Comparison of ENCODE assay signal across 24 mouse cellular contexts in the genomic region with DNA sequence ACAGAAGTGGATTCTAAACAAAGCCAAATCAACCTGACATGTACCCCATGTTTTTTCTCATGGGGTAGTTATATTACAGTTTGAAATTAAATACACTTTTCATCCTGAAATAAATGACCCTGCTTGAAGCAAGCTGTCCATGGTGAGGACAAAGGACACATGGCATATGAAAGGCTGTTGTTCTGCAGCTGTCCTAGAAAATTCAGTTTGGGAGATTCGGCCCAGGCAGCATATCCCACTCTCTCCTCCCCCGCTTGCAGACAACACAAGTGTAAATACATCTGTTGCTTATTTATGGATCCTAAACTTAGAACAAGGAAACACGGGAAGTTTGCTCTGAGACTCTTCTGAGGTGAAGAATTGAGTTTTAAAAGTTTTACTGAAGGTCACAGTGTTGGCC.
DNase-seq lines count a peak whose midpoint lies in the region; ATAC-seq and TF ChIP-seq lines count a peak whose summit lies in the region.
"Had no signal": no experiment of that assay in that cellular context is flagged by ENCODE, and none has a peak within 500 bp of the region (broad histone marks: within the 10 kb centered on the region; RNA-seq: fewer than 3 reads in every experiment).

No protein-coding gene starts in this region.

- TF ChIP-seq POLR2A in kidney, adult 2 months (IDR thresholded peaks at IDR 0.05; ENCODE audit: low read depth, low read length): no peak
- TF ChIP-seq POLR2A in myocyte (IDR thresholded peaks at IDR 0.05; ENCODE audit: insufficient read length, low read depth): no peak

- H3K36me3 ChIP-seq in embryonic facial prominence, embryonic 14.5 days (ENCODE audit: control insufficient read depth, insufficient read depth, low read length): no peaks in the 10 kb centered on the region
- H3K36me3 ChIP-seq in embryonic facial prominence, embryonic 10.5 days (replicated peaks): no peaks in the 10 kb centered on the region
- no peaks in the 10 kb centered on the region for H3K36me3 ChIP-seq in kidney, postnatal 0 days (ENCODE audit: insufficient read depth, low read length)
- no peaks in the 10 kb centered on the region for H3K36me3 ChIP-seq in kidney, adult 2 months (ENCODE audit: control insufficient read depth, insufficient read depth, low read length)
- H3K36me3 ChIP-seq in myocyte (ENCODE audit: control insufficient read depth, insufficient read depth): no peaks in the 10 kb centered on the region
- H3K36me3 ChIP-seq: embryonic facial prominence, embryonic 13.5 days; forebrain, embryonic 15.5 days; G1E had no signal

- WGBS in embryonic facial prominence, embryonic 14.5 days: 44% methylated on average over 3 of the region's 3 CpGs
- 57% methylated on average over 3 of the region's 3 CpGs for WGBS in embryonic facial prominence, embryonic 10.5 days
- WGBS in kidney, postnatal 0 days: 31% methylated on average over 3 of the region's 3 CpGs
- 50% methylated on average over 3 of the region's 3 CpGs for WGBS in kidney, adult 2 months

- H3K27me3 ChIP-seq in embryonic facial prominence, embryonic 14.5 days (replicated peaks; ENCODE audit: control insufficient read depth, insufficient read depth, low read length): no peaks in the 10 kb centered on the region
- H3K27me3 ChIP-seq in embryonic facial prominence, embryonic 10.5 days (replicated peaks; ENCODE audit: low read depth, poor library complexity, severe bottlenecking): no peaks in the 10 kb centered on the region
- no peaks in the 10 kb centered on the region for H3K27me3 ChIP-seq in kidney, postnatal 0 days (ENCODE audit: insufficient read depth, low read length)
- H3K27me3 ChIP-seq in kidney, adult 2 months (replicated peaks; ENCODE audit: control insufficient read depth, insufficient read depth, low read length): no peaks in the 10 kb centered on the region
- H3K27me3 ChIP-seq in myocyte (ENCODE audit: control insufficient read depth, insufficient read depth, insufficient read length): no peaks in the 10 kb centered on the region
- H3K27me3 ChIP-seq: CH12.LX; embryonic facial prominence, embryonic 13.5 days; forebrain, embryonic 13.5 days; forebrain, embryonic 15.5 days; Patski had no signal

- no peak overlapping the region for H3K4me3 ChIP-seq in embryonic facial prominence, embryonic 14.5 days (ENCODE audit: low read depth, low read length)
- H3K4me3 ChIP-seq in embryonic facial prominence, embryonic 10.5 days: no peak overlapping the region
- no peak overlapping the region for H3K4me3 ChIP-seq in kidney, postnatal 0 days (replicated peaks; ENCODE audit: low read depth, low read length)
- no peak overlapping the region for H3K4me3 ChIP-seq in kidney, adult 2 months (ENCODE audit: insufficient read depth, low read depth, low read length)
- no peak overlapping the region for H3K4me3 ChIP-seq in myocyte
- H3K4me3 ChIP-seq: embryonic facial prominence, embryonic 13.5 days; forebrain, embryonic 13.5 days; forebrain, embryonic 15.5 days had no signal

- H3K79me2 ChIP-seq in myocyte (ENCODE audit: control insufficient read depth, insufficient read depth): no peaks in the 10 kb centered on the region

- H3ac ChIP-seq in myocyte (ENCODE audit: control insufficient read depth, insufficient read length): no peak overlapping the region

- no peak overlapping the region for H3K9ac ChIP-seq in embryonic facial prominence, embryonic 14.5 days (ENCODE audit: low read depth, low read length)
- no peak overlapping the region for H3K9ac ChIP-seq in kidney, postnatal 0 days (ENCODE audit: low read depth, low read length)
- H3K9ac ChIP-seq: embryonic facial prominence, embryonic 13.5 days; forebrain, embryonic 13.5 days; forebrain, embryonic 15.5 days had no signal

- DNase-seq in embryonic facial prominence, embryonic 14.5 days (ENCODE audit: low spot score): peak; percentile 62
- DNase-seq in embryonic facial prominence, embryonic 10.5 days (ENCODE audit: low spot score): no peak
- peak; percentile 23 for DNase-seq in heart, adult 11 months
- no peak for DNase-seq in heart, adult 8-10 months (ENCODE audit: low spot score)
- peak; percentile 41 for DNase-seq in kidney, postnatal 0 days (ENCODE audit: low spot score)
- no peak for DNase-seq in kidney, adult 2 months
- DNase-seq: adrenal gland, adult 8-10 months; adrenal gland, postnatal 14 days; adrenal gland, postnatal 36 days; B cell, adult 2 months; cerebellum, adult 11-12 months; cerebellum, adult 2 months; cerebellum, adult 9-10 months; cerebellum, postnatal 10 days; cerebellum, postnatal 25 days had no signal

- H3K9me3 ChIP-seq in embryonic facial prominence, embryonic 14.5 days (ENCODE audit: control insufficient read depth, low read length): no peaks in the 10 kb centered on the region
- no peaks in the 10 kb centered on the region for H3K9me3 ChIP-seq in embryonic facial prominence, embryonic 10.5 days
- H3K9me3 ChIP-seq in kidney, postnatal 0 days (replicated peaks; ENCODE audit: low read length): no peaks in the 10 kb centered on the region
- H3K9me3 ChIP-seq: embryonic facial prominence, embryonic 13.5 days; forebrain, embryonic 13.5 days; forebrain, embryonic 15.5 days; G1E had no signal

- no peak overlapping the region for H3K4me2 ChIP-seq in embryonic facial prominence, embryonic 14.5 days (ENCODE audit: low read depth, low read length)
- H3K4me2 ChIP-seq in kidney, postnatal 0 days (ENCODE audit: low read length): no peak overlapping the region
- no peak overlapping the region for H3K4me2 ChIP-seq in myocyte (ENCODE audit: low read depth)
- H3K4me2 ChIP-seq: embryonic facial prominence, embryonic 13.5 days; forebrain, embryonic 13.5 days; forebrain, embryonic 15.5 days had no signal

- no peaks in the 10 kb centered on the region for H3K4me1 ChIP-seq in embryonic facial prominence, embryonic 14.5 days (ENCODE audit: control insufficient read depth, insufficient read depth, low read length)
- H3K4me1 ChIP-seq in embryonic facial prominence, embryonic 10.5 days: no peaks in the 10 kb centered on the region
- no peaks in the 10 kb centered on the region for H3K4me1 ChIP-seq in kidney, postnatal 0 days (replicated peaks; ENCODE audit: insufficient read depth, low read length)
- H3K4me1 ChIP-seq in kidney, adult 2 months (ENCODE audit: control insufficient read depth, insufficient read depth, low read length): no peaks in the 10 kb centered on the region
- H3K4me1 ChIP-seq: forebrain, embryonic 13.5 days; forebrain, embryonic 15.5 days had no signal

- no peak for TF ChIP-seq CTCF in kidney, postnatal 0 days (IDR thresholded peaks at IDR 0.05; ENCODE audit: low read depth)
- TF ChIP-seq CTCF in kidney, adult 2 months (conservative IDR thresholded peaks at IDR 0.05; ENCODE audit: insufficient read depth, insufficient read length, low read depth, low read length): no peak

- peak overlapping the region; percentile 39; the same call in 1 of the 2 replicates for H3K27ac ChIP-seq in embryonic facial prominence, embryonic 14.5 days (replicated peaks; ENCODE audit: low read depth, low read length)
- H3K27ac ChIP-seq in embryonic facial prominence, embryonic 10.5 days (replicated peaks): no peak overlapping the region
- H3K27ac ChIP-seq in kidney, postnatal 0 days: no peak overlapping the region
- H3K27ac ChIP-seq in kidney, adult 2 months (ENCODE audit: insufficient read depth, low read depth, low read length): no peak overlapping the region
- H3K27ac ChIP-seq: embryonic facial prominence, embryonic 13.5 days; forebrain, embryonic 13.5 days; forebrain, embryonic 15.5 days had no signal

- ATAC-seq in embryonic facial prominence, embryonic 14.5 days (ENCODE audit: low read depth): peak; percentile 44; the same call in 1 of the 2 replicates
- ATAC-seq in kidney, postnatal 0 days (replicated peaks; ENCODE audit: low FRiP score, low read depth): no peak
- ATAC-seq: activated CD4-positive, CD25-positive, alpha-beta regulatory T cell, adult 4 months; CD4-positive, CD25-positive, alpha-beta regulatory T cell, adult 4 months; forebrain, embryonic 13.5 days; forebrain, embryonic 15.5 days; Patski had no signal

TF ChIP-seq in myocyte, 11 proteins besides CTCF, POLR2A, EP300 and RAD21:
- TF ChIP-seq MYOG (IDR thresholded peaks at IDR 0.05; ENCODE audit: control insufficient read depth in 1 of 3, insufficient read depth in 1 of 3, insufficient read length in 2 of 3, low read depth in 2 of 3): peak in 1 of 3 experiments; percentile 32
- TF ChIP-seq TCF3 (IDR thresholded peaks at IDR 0.05; ENCODE audit: insufficient read length, low read depth): peak; percentile 24
- TF ChIP-seq TCF12 (IDR thresholded peaks at IDR 0.05; ENCODE audit: insufficient read depth, poor library complexity, severe bottlenecking): no peak
- peak in 2 of 3 experiments; percentile 39 to 65 for TF ChIP-seq MYOD1 (IDR thresholded peaks at IDR 0.05; ENCODE audit: control insufficient read depth in 1 of 3, insufficient read length in 2 of 3, low read depth in 2 of 3)
- TF ChIP-seq E2F4 (IDR thresholded peaks at IDR 0.05; ENCODE audit: insufficient read depth): no peak

Comparison
In these comparisons a context has a peak if more than half of its experiments do, and no peak if none do; other contexts are left out.
1. DNase-seq: peak in embryonic facial prominence, embryonic 14.5 days (single experiment), heart, adult 11 months (single experiment) and kidney, postnatal 0 days (single experiment); none in embryonic facial prominence, embryonic 10.5 days (single experiment), heart, adult 8-10 months (single experiment) and kidney, adult 2 months (single experiment).